Mouse (Mus musculus): ENCODE measurements around the gene Kcnj3.
"Not testable (repeated sequence)": the region's sequence is repeated elsewhere in the genome, so short reads cannot be mapped to it uniquely, and the experiment has no call there.

Gene Kcnj3

GRCm38 (mm10) chr2:55435721-55436260 lies at the start of gene Kcnj3:
Kcnj3 (plus strand) TSS chr2:55435970.
- no peak for DNase-seq

DNA sequence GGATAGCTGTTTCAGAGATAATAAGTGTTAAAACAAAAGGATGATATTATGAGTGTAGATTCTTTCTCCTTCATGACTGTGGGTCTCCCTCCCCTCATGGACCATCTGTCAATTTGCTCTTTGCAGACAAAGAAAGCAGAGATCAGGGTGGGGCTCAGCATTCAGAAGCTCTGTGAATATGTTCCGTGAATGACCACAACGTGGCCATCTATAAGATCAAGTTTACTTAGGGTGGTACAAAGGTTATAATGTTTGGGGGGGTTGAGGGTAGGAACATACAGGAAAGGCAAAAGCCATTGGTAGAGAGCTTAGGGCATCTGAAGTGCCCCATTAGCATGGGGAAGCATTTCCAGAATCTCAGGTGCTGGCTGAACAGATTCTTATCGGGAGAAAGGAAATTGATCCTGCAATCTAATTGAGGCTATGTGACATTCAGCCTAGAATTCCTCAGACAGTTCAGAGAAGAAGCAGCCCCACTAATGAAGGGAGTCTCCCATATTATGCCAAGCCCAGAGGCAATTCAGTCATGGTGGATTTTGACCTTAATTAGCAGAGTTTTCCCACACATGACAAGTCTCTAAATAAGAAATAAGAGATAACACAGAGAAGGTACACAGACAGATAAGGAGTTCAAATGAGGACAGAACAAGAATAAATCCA lies 45.3 kb upstream of the Kcnj3 start:
- no peak for DNase-seq

- DNase-seq: no peak
These were observed 30.5 kb upstream of the Kcnj3 start for GRCm38 (mm10) chr2:55405307-55405706.

- DNase-seq: no peak
These were observed 8.1 kb upstream of the Kcnj3 start for GRCm38 (mm10) chr2:55427633-55428032.

- no peak for DNase-seq
These were observed 3.7 kb upstream of the Kcnj3 start for GRCm38 (mm10) chr2:55432104-55432503.

DNA sequence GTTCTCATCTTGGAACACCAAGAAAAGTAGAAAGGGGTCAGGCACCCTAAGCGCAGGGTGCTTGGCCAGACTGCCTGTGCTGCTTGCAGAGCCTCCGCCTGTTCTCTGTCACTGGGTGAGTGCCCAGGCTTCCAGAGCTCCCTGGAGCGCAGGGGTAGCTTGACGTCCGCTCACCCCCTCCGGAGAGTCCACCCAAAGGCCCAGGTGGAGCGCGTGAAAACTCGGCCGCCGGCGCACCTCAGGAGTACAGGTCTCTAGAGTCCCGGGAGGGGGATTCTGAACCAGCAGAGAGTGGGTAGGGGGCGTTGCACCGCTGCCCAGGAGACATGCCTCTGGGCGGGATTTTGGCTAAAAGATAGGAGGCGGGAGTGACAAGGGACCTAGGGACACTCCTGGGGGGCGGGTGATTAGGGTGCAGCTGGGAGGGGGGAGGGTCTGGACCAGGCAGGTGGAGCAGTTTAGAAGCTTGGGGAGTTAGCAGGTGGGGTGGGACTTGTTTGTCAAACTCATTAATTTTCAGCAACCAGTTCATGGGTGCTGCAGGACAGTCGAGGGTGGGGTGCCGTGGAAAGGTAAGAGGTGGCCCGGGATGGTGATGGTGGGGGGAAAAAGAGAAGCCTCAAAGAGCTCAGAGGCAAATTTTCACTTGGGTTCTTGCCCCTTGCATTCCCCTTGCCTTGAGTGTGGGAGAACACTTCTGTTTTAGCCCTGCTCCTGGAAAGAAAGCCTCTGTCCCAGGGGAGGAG lies 664 bp downstream of the Kcnj3 start:
- no peak for DNase-seq

DNA sequence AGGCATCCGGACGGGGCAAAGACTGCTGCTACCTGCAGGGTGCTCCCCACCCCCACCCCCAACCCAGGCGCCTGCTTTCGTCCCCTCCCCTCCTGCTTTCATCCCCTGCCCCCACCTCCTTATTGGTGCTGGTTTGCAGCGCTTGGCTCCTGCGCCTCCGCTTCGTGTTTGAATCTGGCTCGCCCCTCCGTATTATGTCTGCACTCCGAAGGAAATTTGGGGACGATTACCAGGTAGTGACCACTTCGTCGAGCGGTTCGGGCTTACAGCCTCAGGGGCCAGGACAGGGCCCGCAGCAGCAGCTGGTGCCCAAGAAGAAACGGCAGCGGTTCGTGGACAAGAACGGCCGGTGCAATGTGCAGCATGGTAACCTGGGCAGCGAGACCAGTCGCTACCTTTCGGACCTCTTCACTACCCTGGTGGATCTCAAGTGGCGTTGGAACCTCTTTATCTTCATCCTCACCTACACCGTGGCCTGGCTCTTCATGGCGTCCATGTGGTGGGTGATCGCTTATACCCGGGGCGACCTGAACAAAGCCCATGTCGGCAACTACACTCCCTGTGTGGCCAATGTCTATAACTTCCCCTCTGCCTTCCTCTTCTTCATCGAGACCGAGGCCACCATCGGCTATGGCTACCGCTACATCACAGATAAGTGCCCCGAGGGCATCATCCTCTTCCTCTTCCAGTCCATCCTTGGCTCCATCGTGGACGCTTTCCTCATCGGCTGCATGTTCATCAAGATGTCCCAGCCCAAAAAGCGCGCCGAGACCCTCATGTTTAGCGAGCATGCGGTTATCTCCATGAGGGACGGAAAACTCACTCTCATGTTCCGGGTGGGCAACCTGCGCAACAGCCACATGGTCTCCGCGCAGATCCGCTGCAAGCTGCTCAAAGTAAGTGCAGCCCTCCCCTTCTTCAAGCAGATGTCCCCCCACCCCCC lies 1.5 kb downstream of the Kcnj3 start:
- no peak for DNase-seq

GRCm38 (mm10) chr2:55437977-55438376 lies 2.2 kb downstream of the Kcnj3 start:
- no peak for DNase-seq

GRCm38 (mm10) chr2:55439211-55439610 lies 3.4 kb downstream of the Kcnj3 start:
- DNase-seq: no peak

DNA sequence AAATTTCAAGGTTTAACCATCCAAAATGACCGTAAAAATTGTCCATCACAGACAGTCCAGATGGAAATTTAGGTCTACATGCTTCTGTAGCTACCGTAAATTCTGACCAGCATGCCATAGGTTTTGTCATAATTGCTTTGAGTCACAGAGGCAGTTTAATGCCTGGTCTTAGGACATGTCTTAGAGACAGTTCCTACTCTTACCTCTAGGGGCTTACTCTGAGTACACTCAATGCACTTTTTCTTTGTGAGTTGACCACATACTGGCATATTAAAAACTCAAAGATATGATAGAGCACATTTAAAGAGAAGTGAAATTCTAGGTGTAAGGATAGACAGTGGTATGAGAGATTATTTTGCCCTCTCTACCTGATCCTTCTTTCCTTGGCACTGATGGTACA lies 6.2 kb downstream of the Kcnj3 start:
- DNase-seq: no peak

DNA sequence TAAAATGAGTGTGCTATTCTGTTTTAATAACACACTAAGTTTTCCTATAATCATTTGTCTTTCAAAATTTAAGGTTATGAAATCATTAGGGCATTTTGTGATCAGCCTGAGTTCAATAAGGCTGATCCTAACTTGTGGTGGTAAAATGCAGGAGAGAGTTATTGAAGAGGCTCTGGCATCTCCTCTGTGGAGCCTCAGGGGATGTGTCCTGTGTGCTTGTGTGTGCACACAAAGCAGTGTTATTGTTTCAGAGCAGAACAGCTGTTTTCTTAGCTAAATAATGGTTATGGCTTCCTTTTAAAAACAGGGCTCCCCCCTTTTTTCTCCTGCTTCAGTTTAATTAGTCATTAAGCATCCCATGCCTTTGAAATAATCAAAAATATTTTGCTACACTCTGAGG lies 11.5 kb downstream of the Kcnj3 start:
- DNase-seq: no peak

DNA sequence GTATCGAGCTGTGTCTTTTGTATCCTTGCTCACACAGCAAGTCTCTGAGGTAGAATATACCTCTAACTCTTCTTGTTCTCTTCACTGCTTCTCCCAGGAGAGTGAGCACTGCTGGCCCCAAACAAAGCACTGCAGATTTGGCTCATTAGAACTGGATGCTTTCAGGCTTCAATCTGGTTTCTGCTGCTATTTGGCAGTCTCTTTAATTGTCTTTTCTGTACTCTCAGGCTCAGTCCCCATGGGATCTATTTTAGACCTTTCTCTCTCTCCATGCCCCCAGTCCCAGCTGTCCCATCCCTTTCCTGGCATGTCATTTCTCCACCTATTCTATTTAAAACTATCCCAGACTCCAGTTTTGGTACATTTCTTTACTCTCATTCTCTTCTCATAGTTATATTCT lies 15.0 kb downstream of the Kcnj3 start:
- DNase-seq: no peak

DNA sequence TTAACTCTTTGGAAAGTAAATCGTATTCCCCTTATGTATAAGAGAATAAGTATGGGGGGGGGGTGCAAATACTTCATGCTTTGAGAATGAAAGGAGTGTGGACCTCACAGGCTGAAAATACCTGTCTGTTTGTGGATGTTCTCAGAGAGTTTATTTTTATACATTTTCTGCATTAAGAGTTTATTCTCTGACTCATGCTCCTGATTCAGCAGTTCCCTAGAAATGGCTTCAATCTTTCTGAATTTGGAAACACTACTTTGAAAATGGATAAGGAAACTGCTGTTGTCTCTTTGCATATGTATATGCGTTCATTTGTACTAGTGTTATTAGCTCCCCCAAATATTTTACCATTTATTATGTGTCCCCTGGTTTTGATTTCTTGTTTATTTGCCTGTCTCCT lies 23.4 kb downstream of the Kcnj3 start:
- no peak for DNase-seq

- no peak for DNase-seq
These were observed 33.4 kb downstream of the Kcnj3 start for GRCm38 (mm10) chr2:55469141-55469540.

- DNase-seq: no peak
These were observed 34.2 kb downstream of the Kcnj3 start for GRCm38 (mm10) chr2:55470006-55470405.

DNA sequence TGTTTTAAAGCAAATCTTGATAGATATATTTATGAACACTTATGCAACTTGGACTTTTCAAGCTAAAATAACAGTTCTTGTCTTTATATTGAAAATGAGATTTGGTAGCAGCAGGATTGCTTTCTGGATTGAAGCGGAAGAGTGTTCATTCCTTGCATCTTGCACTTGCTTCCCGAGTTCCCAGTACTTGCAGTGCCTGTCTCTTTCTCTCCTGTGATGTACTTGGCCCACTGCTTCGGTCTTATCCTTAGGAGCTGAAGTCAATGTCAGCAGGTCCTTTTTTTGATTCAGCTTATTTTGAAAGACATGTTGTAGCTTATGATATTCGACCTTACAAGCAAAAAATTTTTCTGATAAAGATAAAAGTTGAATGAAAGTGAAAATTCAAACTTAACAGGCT lies 43.7 kb downstream of the Kcnj3 start:
- DNase-seq: no peak

- no peak for DNase-seq
These were observed 44.3 kb downstream of the Kcnj3 start for GRCm38 (mm10) chr2:55479933-55480601.

DNA sequence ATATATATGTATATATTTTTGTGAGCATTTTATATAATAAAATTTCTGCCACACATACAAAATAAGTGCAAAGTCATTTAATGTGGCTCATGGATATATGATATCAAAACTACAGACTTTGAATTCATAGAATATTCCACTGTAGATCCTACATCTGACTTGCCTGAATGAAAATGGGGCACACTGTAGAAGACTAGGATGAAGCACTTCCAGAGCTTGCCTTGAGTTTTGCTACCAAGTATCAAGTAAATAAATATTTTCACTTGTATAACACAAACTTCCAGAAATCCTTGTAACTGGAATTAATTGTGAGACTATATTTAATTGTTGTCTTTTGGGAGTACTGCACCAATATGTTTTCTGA lies 44.8 kb downstream of the Kcnj3 start:
- DNase-seq: no peak

DNA sequence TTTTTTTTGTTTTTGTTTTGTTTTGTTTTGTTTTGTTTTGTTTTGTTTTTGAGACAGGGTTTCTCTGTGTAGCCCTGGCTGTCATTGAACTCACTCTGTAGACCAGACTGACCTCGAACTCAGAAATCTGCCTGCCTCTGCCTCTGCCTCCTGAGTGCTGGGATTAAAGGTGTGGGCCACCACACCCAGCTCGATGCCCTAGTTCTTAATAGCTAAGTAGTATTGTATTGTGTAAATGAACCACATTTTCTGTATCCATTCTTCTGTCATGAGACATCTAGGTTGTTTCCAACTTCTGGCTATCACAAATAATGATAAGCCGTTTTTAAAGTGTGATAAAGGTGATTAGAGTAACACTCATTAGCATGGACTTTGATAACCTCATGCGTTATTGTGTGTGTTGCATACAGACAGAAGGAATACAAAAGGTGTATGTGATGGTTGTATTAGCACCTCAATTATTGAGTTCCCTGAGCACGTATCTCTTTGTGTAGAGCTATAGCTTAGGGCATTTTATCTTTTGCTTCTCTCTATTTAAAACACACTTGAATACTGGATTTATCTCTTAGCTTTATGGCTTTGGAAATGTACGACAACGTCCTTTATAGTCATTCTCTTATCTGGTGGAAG lies 49.8 kb downstream of the Kcnj3 start:
- not testable (repeated sequence) for DNase-seq

- DNase-seq: no peak
These were observed 67.8 kb downstream of the Kcnj3 start for GRCm38 (mm10) chr2:55503390-55504176.

- no peak for DNase-seq
These were observed 69.9 kb downstream of the Kcnj3 start for GRCm38 (mm10) chr2:55505712-55506111.

Measured in thymus, adult 18-20 months (tissue).